Mouse (Mus musculus) neural tube, embryonic 10.5 days (tissue): ENCODE measurements around the gene Best2.

ENCODE experiments used
- DNase-seq: peaks from one replicate; pipeline ENCODE4 v3.0.0-alpha.2; 2017; ENCODE audit warnings: low spot score; ENCODE audit errors: extremely low spot score

Gene Best2

GRCm38 (mm10) chr8:85014431-85014830 is at the start of gene Best2:
Gene Best2, minus strand, starts transcription at chr8:85014531.
- DNase-seq: no peak

- DNase-seq: no peak
Observed at GRCm38 (mm10) chr8:85062603-85063002, 48.3 kb upstream of the Best2 start.

- DNase-seq: peak; percentile 91
Observed at GRCm38 (mm10) chr8:85059879-85060616, 45.7 kb upstream of the Best2 start, which contains the start of gene Fbxw9. Gene Fbxw9, plus strand, starts transcription at chr8:85060055.

- DNase-seq: no peak
Observed at GRCm38 (mm10) chr8:85057367-85057766, 43.0 kb upstream of the Best2 start.

GRCm38 (mm10) chr8:85043619-85044018 is 29.3 kb upstream of the Best2 start:
- no peak for DNase-seq

GRCm38 (mm10) chr8:85037681-85038531 is 23.6 kb upstream of the Best2 start:
- peak; percentile 65 for DNase-seq

GRCm38 (mm10) chr8:85037366-85037680 is 23.0 kb upstream of the Best2 start:
- no peak for DNase-seq

- DNase-seq: peak; percentile 90
Observed at GRCm38 (mm10) chr8:85036718-85037365, 22.5 kb upstream of the Best2 start, which contains the start of gene Tnpo2. Gene Tnpo2, plus strand, starts transcription at chr8:85036915.

- no peak for DNase-seq
Observed at GRCm38 (mm10) chr8:85036381-85036717, 22.0 kb upstream of the Best2 start.

GRCm38 (mm10) chr8:85035728-85036310 is 21.5 kb upstream of the Best2 start:
- peak; percentile 42 for DNase-seq

GRCm38 (mm10) chr8:85035165-85035727 is 20.9 kb upstream of the Best2 start:
- DNase-seq: peak; percentile 24

- peak; percentile 73 for DNase-seq
Observed at GRCm38 (mm10) chr8:85034764-85035163, 20.4 kb upstream of the Best2 start.

- DNase-seq: no peak
Observed at GRCm38 (mm10) chr8:85033867-85034266, 19.5 kb upstream of the Best2 start.

- no peak for DNase-seq
Observed at GRCm38 (mm10) chr8:85032622-85033311, 18.4 kb upstream of the Best2 start.

- DNase-seq: no peak
Observed at GRCm38 (mm10) chr8:85029271-85029670, 14.9 kb upstream of the Best2 start.

GRCm38 (mm10) chr8:85027922-85028321 is 13.6 kb upstream of the Best2 start:
- DNase-seq: no peak

GRCm38 (mm10) chr8:85027516-85027855 is 13.2 kb upstream of the Best2 start:
- no peak for DNase-seq

- DNase-seq: peak; percentile 96
Observed at GRCm38 (mm10) chr8:85026670-85027515, 12.6 kb upstream of the Best2 start, which contains the start of gene Trir. Gene Trir, plus strand, starts transcription at chr8:85026823.

- peak; percentile 91 for DNase-seq
Observed at GRCm38 (mm10) chr8:85025098-85025932, 11.0 kb upstream of the Best2 start, which contains the start of gene Asna1. Gene Asna1, minus strand, starts transcription at chr8:85025281.
